Mouse (Mus musculus) right cerebral cortex, postnatal 14 days (tissue): ENCODE results near the gene Kat6b.

Source experiments
- DNase-seq: peaks from one replicate; pipeline ENCODE4 v3.0.0; 2022

The Kat6b gene

DNA sequence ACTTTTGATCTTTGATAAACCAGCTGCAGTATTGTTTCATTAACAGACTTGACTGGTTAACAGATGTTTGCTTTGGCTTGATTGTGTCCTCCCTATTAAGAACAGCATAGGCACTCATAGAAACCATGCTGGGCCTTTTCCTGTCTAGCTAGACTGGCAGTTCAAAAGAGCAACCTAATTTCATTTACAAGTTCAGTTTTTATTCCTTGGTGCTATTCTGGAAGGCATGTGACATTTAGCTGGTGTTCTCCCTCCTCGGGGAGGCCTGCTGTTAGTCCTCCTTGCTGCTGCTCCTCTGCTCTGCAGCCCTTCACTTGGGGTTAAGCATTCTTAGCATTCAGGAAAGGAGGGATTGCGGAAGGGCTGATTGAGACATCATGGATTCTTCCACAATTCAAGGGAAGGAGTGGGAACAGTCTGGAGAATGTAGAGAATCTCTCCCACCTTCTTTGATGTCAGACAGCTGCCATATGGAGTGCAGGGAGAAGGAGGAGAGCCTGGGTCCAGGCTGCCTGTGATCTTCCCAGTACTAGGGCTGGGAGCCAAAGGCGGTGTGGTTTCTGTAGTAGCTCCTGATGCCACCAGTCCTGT, 42.7 kb downstream of the Kat6b start:
- peak; percentile 53 for DNase-seq

DNA sequence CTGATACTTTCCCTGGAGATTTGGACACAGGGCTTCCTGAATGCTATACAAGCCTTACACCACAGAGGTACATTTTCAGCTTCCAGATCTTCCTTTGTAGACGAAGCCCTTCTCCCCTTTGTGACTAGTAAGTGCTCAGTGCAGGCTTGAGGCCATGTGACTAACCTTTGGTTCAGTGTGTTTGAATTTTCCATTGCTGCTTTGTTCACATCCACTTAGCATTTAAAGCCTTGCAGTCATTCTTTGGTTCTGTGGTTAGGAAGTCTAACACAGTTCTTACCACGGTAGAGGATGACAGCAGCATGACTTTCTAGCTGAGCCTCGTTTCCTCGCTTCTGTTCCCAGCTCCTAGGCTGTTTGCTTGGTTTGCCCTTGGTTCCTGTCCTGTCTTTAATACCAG, 44.4 kb downstream of the Kat6b start:
- no peak for DNase-seq

DNA sequence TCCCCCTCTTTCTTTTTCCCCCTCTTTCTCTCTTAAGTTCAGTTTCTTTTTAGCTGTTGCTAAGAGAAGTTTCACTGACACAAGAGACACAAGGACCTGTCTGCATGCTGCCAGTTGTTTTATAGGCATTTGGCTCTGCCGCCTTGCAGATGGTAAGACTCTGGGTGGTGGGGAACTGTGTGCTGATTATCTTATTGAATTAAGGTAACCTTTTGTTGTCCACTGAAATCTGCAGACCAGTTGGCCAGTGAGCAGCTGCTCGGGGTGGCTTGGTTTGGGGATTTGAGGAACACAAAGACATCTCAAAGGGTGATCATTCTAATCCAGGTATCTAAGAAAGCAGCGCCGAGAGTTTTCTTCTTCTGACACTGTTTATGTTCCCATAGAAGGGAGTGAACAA, 52.3 kb downstream of the Kat6b start:
- no peak for DNase-seq

DNA sequence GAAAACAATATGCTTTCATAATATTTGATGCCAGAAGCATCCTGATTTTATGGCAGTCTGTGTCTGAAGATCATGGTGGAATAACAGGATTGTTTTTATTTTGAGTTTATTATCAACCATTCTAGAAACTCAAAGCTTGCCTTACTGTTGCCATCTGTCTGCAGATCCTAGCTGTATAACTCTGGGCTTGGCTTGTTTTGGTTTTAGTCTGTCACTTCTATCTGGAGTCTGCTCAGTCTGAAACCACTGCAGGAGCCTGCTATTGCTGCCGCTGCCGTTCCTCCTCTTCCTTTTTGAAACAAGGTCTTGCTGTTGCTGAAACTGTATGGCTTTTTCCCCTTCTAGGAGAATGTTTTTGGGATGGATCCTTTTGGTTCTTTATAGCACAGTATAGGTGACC, 52.8 kb downstream of the Kat6b start:
- DNase-seq: no peak

DNA sequence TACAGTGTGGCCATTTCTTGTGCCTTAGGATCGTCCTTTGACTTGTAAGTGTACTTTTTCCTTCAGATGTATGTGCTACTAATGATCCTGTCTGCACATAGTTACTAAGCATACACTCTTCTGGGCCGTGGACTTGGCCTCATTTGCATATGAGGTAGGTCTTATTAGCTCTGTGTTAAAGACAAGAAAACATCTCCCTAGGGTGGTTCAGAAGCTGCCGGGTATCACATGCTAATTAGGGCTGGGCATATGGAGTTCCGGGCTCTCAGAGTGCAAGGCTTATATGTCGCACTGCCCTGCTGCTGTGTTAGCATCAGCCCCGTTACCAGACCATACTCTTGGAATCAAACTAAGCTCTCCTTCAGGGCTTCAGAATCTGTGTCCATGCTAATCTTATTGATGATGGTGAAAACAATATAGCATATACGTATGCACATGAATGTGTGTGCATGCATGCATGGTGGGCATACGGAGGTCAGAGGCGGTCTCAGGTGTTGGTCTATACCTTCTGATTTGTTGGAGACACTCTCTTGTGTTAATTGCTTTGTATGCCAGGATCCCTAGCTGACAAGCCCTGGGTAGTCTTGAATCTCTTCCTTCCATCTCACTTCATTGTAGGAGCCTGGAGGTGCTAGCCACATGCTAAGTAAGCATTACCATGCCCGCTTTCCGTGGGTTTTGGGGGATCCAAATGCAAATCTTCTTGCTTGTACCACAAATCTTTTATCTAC, 53.5 kb downstream of the Kat6b start:
- no peak for DNase-seq

DNA sequence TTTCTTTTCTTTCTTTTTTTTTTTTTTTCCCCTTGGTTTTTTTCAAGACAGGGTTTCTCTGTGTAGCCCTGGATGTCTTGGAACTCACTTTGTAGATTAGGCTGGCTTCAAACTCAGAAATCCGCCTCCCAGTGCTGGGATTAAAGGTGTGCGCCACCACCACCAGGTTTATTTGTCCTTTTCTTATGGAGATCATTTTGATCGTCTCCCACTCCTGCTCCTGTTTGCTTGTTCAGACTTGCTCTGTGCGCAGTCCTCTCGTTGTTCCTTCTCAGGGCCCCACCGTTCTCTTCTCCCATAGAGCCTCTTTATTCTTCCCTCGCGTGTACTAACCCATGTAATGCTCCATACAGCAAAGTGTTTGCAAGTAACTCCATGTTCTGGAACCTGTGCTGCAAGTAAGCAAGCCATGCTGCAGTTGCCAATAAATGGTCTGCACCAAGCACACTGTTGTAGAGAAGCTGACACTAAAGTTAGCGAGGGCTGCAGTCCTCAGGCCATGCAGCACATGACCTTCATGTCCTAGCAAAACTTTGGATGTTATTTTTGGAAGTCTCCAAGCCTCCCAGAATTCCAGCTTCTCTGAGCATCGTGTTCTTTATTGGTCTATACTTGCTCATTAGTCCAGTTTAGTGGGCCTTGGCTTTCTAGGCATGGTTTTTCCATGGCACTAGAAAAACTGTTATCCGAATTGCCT, 55.4 kb downstream of the Kat6b start:
- DNase-seq: no peak

DNA sequence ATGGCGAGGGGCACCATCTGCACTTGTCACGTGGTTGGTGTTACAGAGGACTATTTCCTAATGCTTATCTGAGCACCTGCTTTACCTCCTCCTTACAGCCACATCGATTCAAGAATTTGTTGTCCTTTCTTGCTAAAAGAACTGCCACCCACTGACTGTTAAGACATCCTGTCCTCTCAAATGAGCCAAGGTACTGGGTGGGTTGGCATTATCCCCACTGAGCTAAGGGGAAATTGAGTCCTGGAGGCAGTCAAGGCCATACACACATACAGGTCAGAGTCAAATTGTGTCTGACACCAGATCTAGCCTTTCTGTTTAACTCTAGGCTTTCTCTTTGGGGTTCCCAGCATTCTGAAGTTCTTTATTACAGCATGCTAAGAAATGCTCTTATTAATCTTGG, 56.6 kb downstream of the Kat6b start:
- no peak for DNase-seq

DNA sequence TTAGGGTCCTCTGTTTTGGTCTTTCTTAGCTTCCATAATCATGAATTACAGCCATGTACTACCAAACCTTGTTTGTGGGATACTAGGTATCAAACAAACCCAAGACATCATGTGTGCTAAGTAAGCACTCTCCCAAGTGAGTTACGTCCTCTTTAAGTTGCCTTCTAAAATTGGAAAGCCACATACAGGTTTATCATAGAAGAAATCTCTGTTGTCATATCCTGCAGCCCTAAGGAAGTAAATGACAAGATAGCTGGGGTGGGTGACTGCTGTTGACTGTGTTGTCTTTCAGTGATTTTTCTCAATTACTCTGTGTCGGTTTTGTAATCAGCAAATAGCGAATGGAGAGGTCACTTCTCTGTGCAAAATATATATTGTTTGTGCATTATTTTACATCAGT, 58.5 kb downstream of the Kat6b start:
- no peak for DNase-seq

DNA sequence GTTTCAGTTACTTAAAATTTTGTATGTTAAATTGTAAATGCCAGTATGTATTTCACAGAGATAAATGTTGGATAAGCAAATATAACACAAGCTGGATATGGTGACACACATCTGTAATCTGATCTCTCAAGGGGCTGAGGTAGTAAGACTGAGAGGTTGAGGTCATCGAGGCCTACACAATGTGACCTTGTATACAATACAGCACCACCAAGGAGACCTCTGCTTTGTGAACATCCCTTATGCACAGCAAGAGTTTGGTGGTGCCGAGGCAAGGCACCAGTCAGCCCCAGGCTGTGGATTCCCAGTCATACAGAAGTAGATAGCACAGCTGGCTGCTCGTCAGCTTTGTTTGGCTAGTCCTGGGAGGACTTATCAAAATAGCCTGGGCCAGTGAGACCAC, 59.1 kb downstream of the Kat6b start:
- DNase-seq: no peak

DNA sequence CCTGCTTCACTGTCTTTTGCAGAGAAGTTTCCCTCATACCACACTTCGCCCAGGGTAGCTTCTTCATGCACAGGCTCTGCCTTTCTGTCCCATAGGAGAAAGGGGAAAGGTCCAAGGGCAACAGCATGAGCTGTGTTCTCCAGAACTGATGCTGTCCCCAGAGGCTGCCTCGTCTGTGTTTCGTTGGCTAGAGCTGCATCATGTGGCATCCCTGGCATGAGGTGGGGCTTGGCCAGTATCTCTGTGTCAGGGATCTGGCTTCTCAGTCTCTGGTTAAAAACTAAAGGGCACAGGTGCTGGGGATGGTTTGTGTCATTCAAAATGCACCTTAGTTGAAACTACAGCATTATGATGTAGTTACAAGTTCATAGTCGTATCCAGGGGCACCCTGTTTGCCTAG, 64.3 kb downstream of the Kat6b start:
- DNase-seq: no peak

DNA sequence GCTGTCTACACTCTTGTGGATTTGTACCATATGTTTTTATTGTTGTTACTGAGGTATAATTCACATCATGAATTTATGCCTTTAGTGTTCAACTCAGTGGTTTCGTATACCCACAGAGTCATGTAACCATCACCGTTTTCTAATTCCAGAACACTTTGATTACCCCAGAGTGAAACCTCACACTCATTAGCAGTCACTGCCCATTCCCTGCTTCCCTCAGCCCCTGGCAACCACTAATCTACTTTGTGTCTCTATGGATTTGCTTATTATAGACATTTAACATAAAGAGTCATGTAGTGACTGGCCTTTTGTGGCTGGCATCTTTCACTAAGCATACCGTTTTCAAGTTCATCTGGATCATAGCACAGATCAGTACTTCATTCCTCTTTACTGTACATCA, 65.1 kb downstream of the Kat6b start:
- no peak for DNase-seq

DNA sequence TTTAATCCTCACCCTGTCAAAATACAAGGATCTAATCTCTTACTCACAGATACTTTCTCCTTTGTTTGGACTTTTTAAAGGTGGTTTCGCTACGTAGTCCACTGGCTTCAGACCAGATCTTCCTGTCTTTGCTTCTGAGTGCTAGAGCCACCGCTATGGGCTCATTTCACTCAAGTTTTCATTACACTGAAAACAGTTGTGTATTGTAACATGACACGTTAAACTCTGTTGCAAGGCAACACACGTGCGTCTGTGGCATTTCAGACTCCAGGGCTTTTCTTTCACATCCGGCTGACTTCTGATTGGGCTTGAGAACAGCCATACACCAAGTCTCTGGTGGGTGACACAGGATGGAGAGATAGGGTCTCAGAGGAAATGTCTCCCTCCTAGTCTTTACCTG, 66.1 kb downstream of the Kat6b start:
- DNase-seq: no peak

DNA sequence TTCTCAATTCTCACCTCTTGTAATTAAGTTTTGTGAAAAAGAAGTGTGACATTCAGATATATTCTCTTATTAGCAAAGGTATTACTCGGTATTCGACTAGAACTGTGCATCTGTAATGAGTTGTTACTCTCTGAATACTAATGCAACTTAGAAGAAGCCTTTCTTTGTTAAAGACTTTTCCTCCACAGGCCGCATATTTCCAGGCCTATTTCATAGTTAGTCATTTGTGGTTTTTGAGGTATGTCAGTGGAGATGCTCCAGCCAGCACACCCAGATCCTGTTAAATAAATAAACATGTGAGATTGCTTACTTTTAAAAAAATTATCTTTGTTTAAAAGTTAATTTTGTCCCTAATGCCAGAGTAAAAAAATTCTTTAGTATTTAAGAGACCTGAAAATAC, 66.7 kb downstream of the Kat6b start:
- DNase-seq: no peak

DNA sequence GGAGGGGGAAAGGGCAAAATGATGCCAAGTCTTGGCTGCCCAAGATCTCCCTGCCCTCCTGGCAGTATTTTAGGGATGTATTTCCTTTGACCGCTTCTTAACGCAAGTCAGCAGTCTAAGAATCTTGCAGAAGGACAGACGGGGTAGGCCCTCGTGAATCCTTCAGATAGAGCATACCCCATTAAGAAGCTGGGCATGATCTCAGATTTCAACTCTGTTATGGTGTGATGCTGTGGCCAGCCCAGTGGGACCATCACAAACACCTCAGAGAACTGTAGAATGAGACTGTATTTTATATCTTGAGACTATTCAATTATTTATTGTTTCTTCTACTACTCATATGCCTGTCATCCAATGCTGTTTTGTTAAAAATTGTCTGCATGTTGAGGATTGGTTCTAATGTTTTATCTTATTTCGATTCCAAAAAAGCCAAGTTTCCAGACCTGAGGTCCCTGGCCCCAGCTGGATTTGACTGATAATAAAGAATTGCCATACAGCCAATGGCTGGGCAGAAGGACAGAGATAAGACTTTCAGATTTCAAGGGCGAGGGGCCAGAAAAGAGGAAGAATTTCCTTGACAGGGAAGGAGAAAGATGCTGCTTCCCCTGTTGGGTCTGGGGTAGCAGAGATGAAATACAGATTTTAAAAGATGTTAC, 67.8 kb downstream of the Kat6b start:
- no peak for DNase-seq

DNA sequence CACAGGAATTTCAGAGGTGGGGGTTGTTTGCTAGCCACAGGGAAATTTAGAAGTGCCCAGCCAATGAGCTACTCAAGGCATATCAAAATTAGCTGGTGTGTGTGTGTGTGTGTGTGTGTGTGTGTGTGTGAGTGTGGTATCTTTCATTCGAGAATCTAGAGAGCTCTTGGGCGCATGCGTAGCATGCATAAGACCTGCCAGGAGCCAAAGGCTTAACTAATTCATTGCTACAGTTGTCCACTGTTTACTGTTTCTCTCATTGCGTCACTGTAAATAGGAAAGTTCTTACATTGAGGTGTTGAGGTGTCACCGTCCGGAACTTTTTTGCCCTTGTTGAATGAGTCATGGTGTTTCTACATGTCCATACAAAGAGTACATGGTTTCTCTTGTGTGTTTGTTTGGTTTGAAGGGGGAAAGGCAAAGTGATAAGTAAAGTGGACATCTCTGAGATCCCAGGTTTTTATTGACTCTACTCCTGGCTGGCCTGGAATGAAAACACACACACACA, 68.4 kb downstream of the Kat6b start:
- no peak for DNase-seq

DNA sequence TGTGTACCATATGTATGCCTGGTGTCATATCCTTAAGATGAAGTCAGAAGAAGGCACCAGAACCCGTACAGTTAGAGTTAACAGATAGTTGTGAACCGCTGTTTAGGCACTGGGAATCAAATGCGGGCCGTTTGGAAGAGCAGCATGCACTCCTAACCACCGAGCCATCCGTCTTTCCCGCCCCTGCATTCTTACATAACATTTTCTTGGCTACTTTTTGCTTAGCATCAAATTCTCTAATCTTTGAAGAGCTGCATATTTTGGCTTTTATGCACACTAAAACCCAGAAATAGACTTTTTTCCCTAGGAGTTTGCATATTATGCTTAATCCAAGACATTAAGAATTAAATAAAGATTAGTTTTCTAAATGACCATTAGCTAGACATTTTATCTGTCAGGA, 69.3 kb downstream of the Kat6b start:
- no peak for DNase-seq

DNA sequence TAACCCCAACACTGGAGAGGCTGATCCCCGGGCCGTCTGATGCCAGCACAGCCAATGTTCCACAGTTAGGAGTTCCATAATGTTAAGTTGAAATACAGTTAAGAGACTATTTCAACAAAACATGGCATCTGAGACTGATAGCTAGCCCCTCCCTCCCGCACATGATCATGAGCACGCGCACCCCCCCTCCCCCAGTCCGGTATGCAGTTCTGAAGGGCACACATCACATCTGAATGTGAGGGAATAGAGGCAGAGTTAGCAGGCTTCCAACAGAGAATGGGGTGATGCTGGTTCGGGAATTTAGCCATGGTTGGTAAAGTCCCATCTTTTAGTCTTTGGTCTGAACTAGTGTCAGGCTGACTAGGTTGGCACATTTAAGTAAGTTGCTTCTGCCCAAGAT, 70.4 kb downstream of the Kat6b start:
- no peak for DNase-seq

DNA sequence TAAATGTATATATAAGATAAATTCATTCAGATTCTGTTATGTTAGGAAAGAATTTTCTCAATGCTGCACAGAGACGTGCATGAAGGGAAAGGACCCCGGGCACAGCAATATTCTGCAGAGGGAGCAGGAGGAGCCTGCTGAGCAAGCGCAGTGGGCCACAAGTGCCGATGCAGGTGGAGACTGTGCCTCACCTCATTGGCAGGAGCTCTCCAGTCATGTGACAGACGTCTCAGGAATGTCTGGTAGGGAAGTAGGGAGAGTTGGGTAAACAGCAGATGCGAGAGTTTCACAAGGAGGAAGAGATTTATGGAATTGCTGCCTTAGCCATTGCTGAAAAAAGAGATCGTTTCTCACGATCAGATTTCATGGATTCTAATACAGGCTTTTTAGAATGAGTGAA, 71.7 kb downstream of the Kat6b start:
- peak; percentile 26 for DNase-seq

DNA sequence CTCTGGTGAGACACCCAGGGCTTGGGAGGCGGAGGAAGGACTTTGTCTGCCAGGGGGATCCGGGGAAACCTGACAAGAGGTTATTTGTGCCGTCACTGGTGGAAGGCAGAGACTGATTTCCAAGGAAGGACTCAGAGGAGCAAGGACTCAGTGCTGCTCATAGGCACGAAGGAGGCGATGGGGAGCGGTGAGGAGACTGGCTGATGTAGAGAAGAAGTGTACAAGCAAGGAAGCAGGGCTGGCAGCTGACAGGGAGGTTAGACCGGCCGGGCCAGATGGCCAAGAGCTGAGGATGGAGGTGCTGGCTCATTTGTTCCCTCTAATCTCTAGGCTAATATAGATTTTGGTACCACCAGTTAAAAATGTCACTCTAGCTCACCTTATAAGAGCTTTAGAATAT, 72.8 kb downstream of the Kat6b start:
- DNase-seq: no peak

DNA sequence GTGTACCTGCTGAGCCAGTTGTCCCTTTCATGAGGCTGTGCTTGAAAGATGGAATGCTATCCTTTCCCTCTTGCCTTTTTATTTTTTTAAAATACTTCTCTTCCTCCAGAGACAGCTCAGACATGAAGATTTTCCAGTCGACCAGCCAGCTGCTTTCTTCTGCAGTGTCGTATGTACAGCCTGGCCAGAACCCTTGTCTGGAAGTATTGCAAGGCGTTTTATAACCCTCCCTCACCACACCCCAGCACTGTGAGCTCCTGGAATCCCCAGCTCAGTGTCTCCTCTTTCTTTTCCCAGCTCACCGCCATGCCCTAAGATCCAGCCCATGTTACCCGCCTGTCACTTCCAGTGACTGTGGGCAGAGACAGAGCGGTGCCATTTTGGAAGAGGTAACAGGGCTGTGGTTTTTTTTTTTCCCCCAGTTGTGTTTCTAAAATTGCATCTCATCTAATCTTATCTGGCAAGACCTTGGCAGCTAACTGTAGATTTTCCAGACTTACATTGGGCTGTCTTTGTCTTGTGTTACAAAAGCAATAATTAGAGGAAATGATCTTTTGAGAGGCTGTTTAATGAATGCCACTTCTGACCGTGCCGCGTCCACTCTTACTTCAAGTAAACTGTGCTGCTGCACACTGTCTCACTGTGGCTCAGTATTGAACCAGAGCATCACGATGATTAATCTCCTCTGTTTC, 77.4 kb downstream of the Kat6b start:
- DNase-seq: no peak

DNA sequence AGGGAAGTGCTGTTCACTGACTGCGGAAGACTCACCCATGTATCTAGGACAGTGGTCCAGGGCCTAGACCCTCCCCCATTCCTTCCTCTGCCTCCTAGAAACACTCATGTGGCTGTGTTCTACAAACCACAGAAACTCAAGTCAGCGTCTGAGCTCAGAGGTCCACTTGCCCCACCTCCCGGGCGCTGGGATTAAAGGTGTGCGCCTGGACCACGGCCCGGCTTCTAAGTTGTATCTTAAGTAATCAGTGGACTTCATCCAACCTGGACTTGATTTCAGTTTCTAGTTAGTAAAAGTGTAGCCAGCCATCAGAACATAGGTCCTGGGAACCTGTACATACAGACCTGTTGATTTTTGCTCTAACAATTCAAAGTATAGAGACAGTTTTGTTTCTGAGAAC, 78.2 kb downstream of the Kat6b start:
- no peak for DNase-seq

DNA sequence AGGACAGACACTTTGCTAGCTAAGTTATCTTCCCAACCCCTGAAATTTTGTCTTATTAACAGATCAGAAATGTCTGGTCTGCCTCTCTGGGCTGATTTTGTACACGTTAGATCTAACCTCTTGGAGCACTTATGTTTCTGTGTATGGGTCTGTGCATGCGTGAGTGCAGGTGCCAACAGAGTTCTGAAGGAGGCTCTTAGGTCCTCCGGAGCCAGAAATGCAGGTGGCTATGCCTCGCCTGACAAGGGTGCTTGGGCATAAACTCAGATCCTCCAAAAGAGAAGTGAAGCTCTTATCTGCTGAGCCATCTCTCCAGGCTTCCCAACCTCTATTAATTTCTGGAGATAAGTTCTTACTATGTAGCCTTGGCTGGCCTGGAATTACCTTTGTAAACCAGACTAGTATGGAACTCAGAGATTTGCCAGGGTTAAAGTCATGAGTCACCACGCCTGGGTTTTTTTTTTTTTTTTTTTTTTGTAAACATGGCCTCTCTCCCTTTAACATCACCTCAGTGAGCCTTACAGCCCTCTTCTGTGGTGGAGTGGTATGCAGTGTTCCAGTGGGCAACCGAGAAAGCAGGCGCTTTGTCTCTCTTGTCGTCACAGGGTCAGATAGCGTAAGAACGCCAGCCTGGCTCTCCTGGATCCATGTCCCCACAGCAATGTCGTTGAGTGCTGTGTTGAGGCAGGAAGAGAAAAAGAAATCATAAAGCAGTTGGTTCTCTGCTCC, 79.4 kb downstream of the Kat6b start:
- no peak for DNase-seq
